Mouse (Mus musculus): ENCODE measurements around the gene Gm5935.
"Not testable (repeated sequence)": the region's sequence is repeated elsewhere in the genome, so short reads cannot be mapped to it uniquely, and the experiment has no call there.

Gm5935 gene

DNA sequence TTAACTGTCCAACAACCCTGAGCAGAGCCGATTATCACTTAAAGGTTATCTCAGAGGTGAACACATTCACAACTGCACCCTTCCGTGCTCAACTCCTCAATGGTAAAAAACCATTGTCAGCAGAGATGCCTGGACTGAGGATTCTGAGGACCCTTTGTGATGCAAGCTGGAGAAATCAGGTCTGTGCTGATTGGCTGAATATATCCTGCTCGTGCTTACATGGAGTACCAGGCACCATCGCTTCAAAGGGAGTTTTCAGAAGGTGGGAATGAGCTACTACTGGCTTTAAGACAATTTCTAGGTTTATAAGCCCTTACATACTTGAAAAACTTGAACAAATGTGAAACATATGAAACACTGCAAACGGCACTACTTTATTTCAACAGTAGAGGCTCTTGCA is at the start of gene Gm5935:
Gene Gm5935, minus strand, starts transcription at position 101 of the 400 bp plus-strand sequence.
- not testable (repeated sequence) for DNase-seq

Data from thymus, postnatal 4 days (tissue).